Mouse (Mus musculus): ENCODE results near the gene Psmd9.
"Not testable (repeated sequence)": the region's sequence is repeated elsewhere in the genome, so short reads cannot be mapped to it uniquely, and the experiment has no call there.

Gene Psmd9

DNA sequence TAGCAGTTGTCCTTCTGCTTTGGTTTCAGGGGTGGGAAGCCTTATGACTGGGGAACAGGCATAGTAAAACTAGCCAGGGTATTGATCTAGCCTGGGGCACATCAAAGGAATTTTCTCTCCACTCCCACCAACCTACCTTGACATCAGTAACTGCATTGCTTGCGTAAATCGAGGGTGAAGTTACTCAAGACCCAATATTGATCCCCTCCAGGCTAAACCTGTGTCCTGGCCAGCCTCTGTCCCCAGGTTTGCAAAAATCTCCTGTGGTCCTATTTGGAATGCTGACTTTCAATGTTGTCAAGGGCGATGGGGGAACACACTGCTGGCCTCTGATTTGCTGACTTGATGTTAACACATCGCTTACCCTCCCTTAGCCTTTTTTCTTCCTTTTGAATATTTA, 27.5 kb downstream of the Psmd9 start:
- DNase-seq: no peak

DNA sequence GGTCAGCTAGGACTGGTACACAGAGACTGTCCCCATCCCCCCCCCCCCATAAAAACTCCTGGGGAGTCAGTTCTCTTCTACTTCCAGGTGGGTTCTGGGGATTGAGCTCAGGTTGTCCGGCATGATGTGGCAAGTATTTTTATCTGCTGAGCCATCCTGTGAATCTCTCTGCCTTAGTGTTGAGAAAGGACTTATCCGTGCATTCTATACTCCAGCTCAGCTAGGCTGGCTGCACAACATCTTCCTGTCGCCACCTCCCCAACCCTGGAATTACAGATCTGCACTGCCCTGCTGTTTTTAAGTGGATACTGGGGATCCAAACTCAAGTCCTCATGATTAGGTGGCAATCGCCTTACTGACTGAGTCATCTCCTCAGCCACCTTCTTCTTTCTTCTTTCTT, 29.3 kb downstream of the Psmd9 start:
- DNase-seq: no peak

DNA sequence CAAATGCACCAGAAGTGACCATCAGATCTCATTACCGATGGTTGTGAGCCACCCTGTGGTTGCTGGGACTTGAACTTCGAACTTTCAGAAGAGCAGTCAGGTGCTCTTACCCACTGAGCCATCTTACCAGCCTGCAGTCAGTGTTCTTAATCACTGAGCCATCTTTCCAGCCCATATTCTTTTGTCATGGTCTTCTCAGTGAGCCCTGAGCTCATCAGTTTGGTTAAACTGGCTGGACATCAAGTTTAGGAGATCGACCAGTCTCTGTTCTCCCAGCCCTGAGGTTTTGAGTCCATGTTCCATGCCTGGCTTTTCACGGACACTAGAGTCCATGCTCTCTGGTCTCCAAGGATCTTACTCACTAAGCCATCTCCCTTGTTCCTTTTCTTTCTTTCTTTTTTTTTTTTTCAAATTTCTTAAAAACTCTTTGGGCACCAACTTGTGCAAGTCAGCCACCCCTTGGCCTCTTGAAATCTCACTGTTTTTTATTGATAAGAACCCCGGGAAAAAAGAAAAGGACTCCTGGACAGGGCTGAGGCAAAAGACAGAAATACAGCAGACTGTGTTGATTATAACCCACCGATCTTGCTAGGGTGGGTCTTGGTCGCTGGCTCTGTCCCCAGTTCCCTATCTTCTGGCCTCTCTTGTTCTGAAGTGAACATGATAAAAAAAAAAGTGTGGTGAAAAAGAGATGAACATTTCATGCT, 31.8 kb downstream of the Psmd9 start:
- DNase-seq: not testable (repeated sequence)

DNA sequence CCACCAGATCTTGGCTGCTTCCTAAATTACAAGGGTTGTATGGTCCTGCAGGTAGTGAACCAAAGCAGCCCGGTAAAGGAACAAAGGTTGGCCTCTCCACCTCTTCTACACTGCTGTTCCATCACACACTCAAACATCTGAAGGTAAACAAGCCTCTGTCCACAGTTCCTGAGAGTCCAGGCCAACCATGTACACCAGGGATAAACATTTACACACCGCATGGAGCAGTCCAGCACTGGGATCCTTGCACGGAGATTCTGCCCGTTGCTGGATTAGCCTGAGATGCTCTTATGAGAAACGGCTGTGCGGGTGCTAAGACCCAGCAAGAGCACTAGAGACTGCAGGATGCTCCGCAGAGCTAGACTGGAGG, 32.3 kb downstream of the Psmd9 start:
- peak; percentile 17 for DNase-seq

DNA sequence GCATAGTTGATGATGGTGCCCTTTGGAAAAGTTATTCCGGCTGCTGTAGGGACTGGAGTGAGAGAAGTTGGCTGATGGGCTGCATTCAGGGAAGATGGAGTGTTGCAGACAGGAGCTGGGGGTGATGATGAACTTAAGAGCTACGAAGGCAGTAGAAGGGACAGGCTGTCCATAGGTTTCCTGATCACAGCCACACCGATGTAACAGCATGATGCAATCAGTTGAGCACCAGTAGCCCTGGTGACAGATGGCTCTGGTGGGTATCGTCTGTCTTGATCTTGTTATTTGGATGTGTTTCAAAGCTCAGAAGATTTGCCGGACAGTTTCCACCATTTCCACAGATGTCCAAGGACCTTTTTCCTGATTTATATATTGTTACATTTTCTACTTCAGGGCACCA, 32.8 kb downstream of the Psmd9 start:
- peak; percentile 40 for DNase-seq

DNA sequence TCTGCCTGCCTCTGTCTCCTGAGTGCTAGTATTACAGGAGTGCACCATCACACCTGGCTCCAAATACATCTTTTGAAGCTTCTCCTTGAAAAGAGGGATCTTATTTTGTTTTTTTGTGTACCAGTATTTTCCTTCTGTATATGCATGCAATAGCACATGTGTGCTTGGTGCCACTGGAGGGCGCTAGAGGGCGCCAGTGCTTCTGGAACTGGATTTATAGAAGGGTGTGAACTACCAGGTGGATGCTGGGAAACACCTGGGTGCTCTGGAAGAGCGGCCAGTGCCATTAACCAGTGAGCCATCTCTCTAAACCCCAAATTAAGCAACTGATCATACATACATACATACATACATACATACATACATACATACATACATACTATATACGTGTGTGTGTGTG, 33.6 kb downstream of the Psmd9 start:
- DNase-seq: not testable (repeated sequence)

DNA sequence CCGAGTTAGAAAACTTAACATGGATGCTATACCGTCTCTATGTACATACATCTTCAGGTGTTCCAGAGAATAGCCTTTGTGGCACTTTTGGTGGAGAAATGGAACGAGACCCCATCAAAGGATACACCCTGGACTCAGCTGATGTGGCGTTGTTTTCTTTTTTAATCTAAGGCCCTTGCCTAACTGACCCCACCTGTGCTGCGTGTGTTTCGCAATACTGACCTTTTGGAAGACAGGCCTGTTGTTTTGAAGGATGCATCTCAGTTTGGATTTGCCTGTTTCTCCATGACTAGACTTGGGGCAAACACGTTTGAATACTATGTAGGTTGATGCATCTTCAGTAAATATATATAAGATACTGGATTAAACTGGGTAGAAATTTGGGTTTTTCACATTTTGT, 34.4 kb downstream of the Psmd9 start:
- not testable (repeated sequence) for DNase-seq

DNA sequence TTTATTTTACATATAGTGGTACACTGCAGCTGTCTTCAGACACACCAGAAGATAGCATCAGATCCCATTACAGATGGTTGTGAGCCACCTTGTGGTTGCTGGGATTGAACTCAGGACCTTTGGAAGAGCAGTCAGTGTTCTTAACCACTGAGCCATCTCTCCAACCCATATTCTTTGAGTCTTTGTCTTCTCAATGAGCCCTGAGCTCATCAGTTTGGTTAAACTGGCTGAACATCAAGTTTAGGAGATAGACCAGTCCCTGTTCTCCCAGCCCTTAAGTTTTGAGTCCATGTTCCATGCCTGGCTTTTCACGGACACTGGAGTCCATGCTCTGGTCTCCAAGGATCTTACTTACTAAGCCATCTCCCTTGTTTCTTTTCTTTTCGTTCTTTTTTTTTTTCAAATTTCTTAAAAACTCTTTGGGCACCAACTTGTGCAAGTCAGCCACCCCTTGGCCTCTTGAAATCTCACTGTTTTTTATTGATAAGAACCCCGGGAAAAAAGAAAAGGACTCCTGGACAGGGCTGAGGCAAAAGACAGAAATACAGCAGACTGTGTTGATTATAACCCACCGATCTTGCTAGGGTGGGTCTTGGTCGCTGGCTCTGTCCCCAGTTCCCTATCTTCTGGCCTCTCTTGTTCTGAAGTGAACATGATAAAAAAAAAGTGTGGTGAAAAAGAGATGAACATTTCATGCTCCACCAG, 53.3 kb downstream of the Psmd9 start:
- not testable (repeated sequence) for DNase-seq

DNA sequence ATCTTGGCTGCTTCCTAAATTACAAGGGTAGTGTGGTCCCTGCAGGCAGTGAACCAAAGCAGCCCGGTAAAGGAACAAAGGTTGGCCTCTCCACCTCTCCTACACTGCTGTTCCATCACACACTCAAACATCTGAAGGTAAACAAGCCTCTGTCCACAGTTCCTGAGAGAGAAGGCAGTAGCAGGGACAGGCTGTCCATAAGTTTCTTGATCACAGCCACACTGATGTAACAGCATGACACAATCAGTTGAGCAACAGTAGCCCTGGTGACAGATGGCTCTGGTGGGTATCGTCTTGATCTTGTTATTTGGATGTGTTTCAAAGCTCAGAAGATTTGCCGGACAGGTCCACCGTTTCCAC, 53.8 kb downstream of the Psmd9 start:
- peak; percentile 43 for DNase-seq

DNA sequence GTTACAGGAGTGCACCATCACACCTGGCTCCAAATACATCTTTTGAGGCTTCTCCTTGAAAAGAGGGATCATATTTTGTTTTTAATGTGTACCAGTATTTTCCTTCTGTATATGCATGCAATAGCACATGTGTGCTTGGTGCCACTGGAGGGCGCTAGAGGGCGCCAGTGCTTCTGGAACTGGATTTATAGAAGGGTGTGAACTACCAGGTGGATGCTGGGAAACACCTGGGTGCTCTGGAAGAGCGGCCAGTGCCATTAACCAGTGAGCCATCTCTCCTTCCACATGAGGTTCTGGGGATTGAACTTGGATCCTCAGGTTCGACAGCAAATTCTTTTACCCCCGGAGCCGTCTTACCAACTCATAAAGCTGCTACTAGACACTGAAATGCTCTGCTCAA, 54.6 kb downstream of the Psmd9 start:
- DNase-seq: not testable (repeated sequence)

DNA sequence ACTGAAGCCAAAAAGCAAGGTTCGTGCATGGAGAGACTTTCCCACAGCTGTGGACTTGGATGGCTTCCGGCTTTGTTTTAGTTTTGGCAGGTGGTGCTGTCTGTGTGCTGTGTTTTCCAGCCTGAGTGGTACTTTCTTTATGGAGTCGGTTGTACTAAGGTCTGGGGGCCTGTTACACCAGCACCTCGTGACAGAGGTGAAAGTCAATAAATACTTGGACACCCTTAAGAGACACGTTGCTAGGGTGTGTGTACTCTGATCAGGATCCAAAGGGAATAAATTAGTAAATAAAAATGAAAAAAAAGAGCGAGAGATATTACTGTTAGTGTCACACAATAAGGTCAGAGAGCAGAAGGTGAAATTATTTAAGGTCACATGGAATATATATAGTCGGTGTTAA, 57.6 kb downstream of the Psmd9 start:
- no peak for DNase-seq

DNA sequence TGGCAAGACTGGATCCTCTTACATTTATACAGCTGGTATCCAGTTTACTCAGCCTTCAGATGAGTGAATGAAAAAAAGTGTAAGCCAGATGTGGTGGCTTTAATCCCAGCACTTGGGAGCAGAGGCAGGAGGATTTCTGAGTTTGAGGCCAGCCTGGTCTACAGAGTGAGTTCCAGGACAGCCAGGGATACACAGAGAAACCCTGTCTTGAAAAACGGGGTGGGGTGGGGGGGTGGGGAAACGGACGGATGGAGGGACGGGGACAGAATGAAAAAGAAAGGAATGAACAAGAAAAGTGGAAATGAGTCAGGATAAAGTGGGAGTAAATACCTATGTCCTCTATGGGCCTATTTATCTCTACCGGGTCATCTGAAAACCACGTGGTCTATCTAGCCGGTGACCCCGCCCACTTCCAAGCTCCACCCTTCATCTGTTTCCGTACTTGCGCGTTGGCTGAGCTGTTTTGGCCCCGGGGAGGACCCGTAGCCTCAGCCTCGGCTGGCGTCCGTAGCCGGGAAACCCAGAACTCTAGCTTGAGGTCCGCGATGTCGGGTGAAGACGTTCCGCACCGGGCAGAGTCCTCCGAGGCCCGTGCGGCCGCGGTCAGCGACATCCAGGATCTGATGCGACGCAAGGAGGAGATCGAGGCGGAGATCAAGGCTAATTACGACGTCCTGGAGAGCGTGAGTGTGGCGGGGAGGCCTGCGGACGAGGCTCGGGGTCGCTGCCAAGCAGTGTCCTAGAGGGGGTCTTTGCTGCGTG, 58.7 kb downstream of the Psmd9 start:
- peak; percentile 98 for DNase-seq

DNA sequence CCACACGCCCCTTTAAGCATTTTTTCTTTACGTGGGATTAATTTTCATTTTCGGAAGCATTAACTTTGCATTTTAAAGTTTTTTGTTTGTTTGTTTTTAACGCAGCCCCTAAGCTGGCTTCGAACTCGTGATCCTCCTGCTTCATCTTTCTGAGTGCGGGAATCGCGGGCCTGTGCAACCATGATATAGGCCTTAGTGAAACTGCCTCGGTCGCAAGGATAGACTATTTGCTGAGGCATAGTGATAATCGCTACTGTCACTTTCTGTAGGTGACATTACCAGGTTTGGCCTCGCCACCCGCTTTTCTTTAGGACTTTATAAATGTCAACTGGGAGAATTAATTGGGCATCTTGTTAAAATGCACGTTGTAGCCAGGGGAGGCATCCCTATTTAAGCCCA, 59.3 kb downstream of the Psmd9 start:
- peak; percentile 30 for DNase-seq

DNA sequence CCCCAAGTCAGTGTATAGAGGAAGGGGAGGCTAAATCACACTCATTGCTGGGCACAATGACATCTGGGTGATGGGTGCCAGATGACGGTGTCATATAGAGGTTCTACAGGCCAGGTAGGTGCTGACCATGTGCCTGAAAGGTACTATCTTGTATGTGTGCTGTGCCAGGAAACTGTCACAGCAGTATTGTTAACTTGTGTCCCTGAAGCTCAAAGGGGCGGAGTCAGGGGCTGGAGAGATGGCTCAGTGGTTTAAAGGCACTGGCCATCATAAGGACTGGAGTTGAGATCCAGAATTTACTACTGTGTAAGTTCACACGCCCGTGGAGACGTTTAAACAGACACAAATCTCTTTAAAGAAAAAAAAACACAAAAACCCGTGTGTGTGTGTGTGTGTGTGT, 60.1 kb downstream of the Psmd9 start:
- DNase-seq: peak; percentile 43

DNA sequence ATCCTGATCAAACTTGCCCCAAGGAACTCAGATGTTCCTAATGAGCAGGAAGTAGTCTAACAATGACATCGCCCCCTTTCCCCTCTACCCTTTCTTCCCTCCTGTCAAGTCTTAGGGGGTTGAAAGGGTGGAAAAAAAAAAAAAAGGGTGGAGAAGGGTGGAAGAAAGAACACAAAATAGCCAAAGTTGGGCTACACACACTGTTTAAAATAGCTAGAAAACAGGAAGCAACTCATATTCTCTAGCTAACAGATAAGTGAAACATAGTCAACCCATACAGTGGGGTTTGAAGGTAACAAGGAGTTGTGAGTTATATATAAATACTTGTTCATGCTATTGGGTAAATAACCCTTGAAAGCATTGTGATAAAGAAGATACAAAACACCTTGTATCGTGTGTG, 63.0 kb downstream of the Psmd9 start:
- DNase-seq: no peak

DNA sequence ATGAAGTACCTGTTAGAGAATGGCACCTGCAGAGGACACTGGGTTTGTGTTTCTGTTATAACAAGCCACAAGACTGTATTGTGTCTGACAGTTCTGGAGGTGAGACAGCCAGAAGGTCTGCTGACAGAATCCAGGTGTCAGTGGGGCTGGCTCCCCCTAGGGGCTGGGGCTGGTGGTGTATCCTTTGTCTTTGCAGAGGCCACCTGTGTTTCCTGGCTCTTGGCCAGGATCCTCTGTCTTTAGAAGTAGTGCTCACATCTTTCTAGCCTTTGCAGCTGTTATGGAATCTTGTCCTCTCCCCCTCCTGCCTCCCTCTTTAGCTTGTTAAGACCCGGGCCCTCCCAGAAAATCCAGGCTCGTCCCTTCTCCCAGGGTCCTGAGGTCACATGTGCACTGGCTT, 66.5 kb downstream of the Psmd9 start:
- peak; percentile 77 for DNase-seq

DNA sequence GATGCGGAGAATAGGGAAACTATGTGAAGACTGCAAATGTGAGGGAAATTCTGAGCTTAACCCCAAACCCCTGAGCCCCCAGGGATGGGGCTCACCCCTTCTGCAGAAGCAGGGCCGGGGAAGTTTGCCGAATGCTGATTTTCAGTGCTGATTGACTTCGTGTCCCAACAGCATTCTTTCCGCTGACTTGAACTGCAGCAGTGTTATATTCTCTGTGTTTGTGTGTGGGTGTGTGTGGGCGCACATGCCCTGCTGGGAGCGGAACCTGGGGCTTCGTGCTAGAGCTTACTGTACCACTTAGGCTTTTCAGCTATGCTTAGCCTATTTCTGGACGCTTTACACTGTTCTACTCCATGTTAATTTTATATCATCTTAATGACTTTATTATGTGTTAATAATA, 67.2 kb downstream of the Psmd9 start:
- DNase-seq: no peak

DNA sequence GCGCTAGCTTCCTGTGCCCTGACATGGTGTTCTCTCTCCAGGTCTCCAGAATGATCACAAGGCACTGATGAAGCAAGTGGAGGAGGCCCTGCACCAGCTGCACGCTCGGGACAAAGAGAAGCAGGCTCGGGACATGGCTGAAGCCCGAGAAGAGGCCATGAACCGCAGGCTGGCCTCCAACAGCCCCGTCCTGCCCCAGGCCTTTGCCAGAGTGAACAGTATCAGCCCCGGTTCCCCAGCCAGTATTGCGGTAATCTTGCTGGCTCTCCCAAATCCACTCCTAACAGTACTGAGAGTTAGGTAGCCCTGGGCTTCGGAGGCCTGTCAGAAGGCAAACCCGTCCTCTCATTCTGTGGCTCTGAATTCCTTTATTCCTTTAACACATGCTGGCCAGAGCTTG, 70.3 kb downstream of the Psmd9 start:
- no peak for DNase-seq

DNA sequence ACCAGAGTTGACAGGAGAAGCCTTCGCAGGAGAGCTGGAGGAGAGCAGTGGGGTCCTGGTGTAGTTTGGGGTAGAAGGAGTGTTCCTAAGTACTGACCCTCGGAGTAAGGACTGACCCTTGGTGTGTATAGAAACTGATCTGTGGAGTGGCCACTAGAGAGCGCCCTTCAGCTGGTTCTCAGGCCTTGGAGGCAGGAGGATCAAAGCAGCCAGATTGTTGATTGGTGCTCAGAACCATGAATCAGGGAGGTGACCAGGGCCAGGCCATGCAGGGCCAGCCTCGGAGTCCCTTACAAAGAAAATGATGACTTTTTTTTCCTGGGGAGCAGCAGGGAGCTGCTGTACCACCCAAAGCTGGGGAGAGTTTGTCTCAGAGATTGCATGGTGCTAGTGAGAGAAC, 76.3 kb downstream of the Psmd9 start:
- DNase-seq: peak; percentile 40

DNA sequence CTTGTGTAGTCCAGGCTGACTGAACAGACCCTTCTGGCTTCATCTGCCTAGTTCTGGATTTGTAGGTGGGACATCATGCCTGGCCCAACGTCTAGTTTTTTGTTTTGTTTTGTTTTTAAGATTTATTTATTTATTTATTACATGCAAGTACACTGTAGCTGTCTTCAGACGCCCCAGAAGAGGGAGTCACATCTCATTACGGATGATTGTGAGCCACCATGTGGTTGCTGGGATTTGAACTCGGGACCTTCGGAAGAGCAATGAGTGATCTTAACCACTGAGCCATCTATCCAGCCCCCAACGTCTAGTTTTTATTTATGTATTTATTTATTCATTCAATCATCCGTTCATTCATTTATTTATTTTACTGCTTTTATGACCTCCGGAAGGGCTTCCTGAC, 82.2 kb downstream of the Psmd9 start:
- DNase-seq: no peak

DNA sequence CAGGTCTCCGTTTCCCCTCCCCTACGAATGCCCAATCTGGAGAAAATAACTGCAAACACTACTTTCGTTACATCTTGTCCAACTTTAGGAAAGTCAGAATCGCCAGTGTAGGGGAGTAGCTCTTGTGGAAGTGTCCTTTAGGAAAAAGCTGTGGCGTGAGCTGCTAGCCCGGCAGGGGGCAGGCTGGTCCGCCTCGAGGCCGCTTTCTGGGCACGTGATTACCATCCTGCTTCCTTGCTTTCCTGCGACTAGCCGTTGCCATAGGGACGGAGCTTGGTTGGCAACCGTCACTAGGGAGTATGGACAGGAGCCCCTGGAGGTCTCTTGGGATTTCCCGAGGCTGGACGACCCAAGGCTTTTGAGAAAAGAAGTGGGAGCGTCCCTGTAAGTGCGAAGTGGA, 82.6 kb downstream of the Psmd9 start, which contains the start of gene Wdr66:
Gene Wdr66 (plus strand): TSS at position 269 of the 400 bp plus-strand sequence.
- peak; percentile 72 for DNase-seq

DNA sequence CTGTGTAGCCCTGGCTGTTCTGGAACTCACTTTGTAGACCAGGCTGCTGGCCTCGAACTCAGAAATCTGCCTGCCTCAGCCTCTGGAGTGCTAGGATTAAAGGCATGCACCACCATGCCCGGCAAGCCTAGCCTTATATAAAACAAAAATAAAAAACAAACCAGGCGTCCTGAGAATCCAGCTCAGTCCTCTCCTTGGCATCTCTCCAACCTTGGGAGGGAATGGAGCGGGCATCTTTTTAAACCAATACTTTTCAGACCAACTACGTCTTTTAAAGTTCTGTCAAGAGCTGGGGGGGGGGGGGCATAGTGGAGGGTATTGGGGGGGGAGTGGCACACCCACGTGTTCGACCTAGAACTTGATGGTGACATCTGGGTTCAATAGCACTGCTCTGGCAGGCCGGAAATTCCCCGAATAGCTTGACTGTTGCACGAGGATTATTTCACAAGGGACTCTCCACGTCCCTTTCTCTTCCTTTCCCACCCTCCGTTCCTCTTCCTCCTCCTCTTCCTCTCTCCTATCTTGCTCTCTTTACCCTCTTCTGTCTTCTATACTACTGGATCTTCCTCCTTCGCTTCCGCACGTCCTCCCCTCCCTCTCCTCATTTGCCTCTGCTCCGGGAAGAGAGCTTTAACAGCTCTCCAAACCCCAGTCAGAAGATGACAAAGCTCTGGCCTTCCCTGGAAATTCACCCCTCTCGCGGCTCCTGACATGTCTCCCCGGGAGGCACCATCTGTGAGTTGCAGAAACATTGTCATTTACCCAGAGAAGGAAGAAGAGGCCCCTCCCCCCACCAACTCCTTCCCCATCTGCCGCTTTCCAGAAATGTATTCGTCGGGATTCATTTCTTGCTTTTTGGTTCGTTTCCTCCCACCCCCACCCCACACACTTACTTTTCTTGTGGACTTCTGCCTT, 87.9 kb downstream of the Psmd9 start:
- no peak for DNase-seq

DNA sequence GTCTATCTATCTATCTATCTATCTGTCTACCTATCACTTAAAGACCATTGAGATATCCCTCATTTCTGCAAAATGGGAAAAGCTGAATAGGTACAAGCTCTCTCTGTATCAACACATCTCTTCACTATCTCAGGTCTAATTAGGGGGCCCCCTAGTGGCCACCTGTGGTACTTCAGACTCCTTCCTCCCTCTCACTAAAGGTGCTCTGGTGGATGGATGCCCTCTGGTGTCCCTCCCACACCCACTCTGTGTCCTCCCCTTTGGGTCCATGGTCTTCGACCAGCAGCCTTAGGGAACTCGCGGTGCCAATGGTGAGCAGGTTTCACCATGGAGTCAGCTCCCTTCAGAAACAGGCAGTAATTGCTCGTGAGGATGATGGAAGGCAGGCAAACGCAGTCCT, 89.8 kb downstream of the Psmd9 start:
- DNase-seq: peak; percentile 74
